Mouse (Mus musculus): Measurements from ENCODE around the gene Nav2. TPM values are rescaled to one million over a fixed set of nuclear protein-coding genes. Genes with fewer than 3 reads are reported as not detected.

Nav2 gene
- polyA plus RNA-seq, 1 experiment from 2014 or later = 5.8 TPM

DNA sequence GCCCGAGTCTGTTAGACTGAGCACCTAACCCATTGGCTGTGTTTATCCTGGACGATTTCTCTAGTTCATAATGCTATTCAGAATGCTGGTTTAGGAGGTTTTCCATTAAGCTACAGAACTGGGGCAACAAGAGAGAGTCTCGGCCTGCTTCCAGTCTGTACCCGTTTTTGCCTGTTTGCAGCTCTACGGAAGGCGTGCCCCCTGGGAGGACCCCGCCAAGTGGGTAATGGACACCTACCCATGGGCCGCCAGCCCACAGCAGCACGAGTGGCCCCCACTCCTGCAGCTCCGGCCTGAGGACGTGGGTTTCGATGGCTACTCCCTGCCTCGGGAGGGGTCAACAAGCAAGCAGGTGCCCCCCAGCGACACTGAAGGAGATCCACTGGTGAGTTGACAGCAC lies 695.7 kb downstream of the Nav2 start:
- no peaks in the 10 kb centered on the region for H3K27me3 ChIP-seq (replicated peaks; ENCODE audit: control insufficient read depth, insufficient read depth, low read length)
- H3K9me3 ChIP-seq (ENCODE audit: control insufficient read depth) = no peaks in the 10 kb centered on the region
- H3K27ac ChIP-seq (ENCODE audit: low read depth, low read length) = no peak overlapping the region
- ATAC-seq = no peak
- H3K4me3 ChIP-seq (ENCODE audit: low read depth, low read length) = no peak overlapping the region
- TF ChIP-seq CTCF (IDR thresholded peaks at IDR 0.05; ENCODE audit: low read depth) = no peak
- H3K4me2 ChIP-seq (replicated peaks; ENCODE audit: low read depth) = no peak overlapping the region
- no peak overlapping the region for H3K9ac ChIP-seq (ENCODE audit: low read depth, low read length)
- 95% methylated on average over 14 of the region's 14 CpGs for WGBS
- H3K36me3 ChIP-seq (ENCODE audit: control insufficient read depth, insufficient read depth) = peaks cover 50% of the 10 kb centered on the region
- H3K4me1 ChIP-seq (replicated peaks; ENCODE audit: control insufficient read depth, insufficient read depth, low read length) = no peaks in the 10 kb centered on the region

- Histone ChIP-seq H3K4me1 (replicated peaks; ENCODE audit: control insufficient read depth, insufficient read depth, low read length) (no peaks in the 10 kb centered on the region), H3K9me3 (ENCODE audit: control insufficient read depth) (no peaks in the 10 kb centered on the region), H3K4me3 (ENCODE audit: low read depth, low read length) (no peak overlapping the region), H3K4me2 (replicated peaks; ENCODE audit: low read depth) (no peak overlapping the region), H3K36me3 (ENCODE audit: control insufficient read depth, insufficient read depth) (peaks cover 41% of the 10 kb centered on the region), H3K27ac (ENCODE audit: low read depth, low read length) (no peak overlapping the region), H3K27me3 (replicated peaks; ENCODE audit: control insufficient read depth, insufficient read depth, low read length) (no peaks in the 10 kb centered on the region), H3K9ac (ENCODE audit: low read depth, low read length) (no peak overlapping the region)
- ATAC-seq = no peak
- WGBS = 90% methylated on average over 15 of the region's 15 CpGs
- TF ChIP-seq CTCF (IDR thresholded peaks at IDR 0.05; ENCODE audit: low read depth) = no peak
These were observed 696.7 kb downstream of the Nav2 start for GRCm38 (mm10) chr7:49604965-49605795.

- ATAC-seq = peak; percentile 31
- no peaks in the 10 kb centered on the region for H3K27me3 ChIP-seq (replicated peaks; ENCODE audit: control insufficient read depth, insufficient read depth, low read length)
- H3K9ac ChIP-seq (ENCODE audit: low read depth, low read length) = no peak overlapping the region
- peak; percentile 79 for TF ChIP-seq CTCF (IDR thresholded peaks at IDR 0.05; ENCODE audit: low read depth)
- WGBS = 6% methylated on average over 6 of the region's 7 CpGs
- no peaks in the 10 kb centered on the region for H3K9me3 ChIP-seq (ENCODE audit: control insufficient read depth)
- no peaks in the 10 kb centered on the region for H3K4me1 ChIP-seq (replicated peaks; ENCODE audit: control insufficient read depth, insufficient read depth, low read length)
- no peaks in the 10 kb centered on the region for H3K36me3 ChIP-seq (ENCODE audit: control insufficient read depth, insufficient read depth)
- H3K4me3 ChIP-seq (ENCODE audit: low read depth, low read length) = no peak overlapping the region
- H3K4me2 ChIP-seq (replicated peaks; ENCODE audit: low read depth) = 0 out of 2 replicates have a peak overlapping the region, but pooled peaks have one; percentile 24
- no peak overlapping the region for H3K27ac ChIP-seq (ENCODE audit: low read depth, low read length)
These were observed 707.8 kb downstream of the Nav2 start for GRCm38 (mm10) chr7:49616258-49616735.

- 75% methylated on average over 4 of the region's 4 CpGs for WGBS
- H3K27me3 ChIP-seq (replicated peaks; ENCODE audit: control insufficient read depth, insufficient read depth, low read length) = no peaks in the 10 kb centered on the region
- no peak for ATAC-seq
- no peaks in the 10 kb centered on the region for H3K4me1 ChIP-seq (replicated peaks; ENCODE audit: control insufficient read depth, insufficient read depth, low read length)
- H3K9me3 ChIP-seq (ENCODE audit: control insufficient read depth) = no peaks in the 10 kb centered on the region
- no peaks in the 10 kb centered on the region for H3K36me3 ChIP-seq (ENCODE audit: control insufficient read depth, insufficient read depth)
- H3K4me2 ChIP-seq (replicated peaks; ENCODE audit: low read depth) = no peak overlapping the region
- no peak overlapping the region for H3K4me3 ChIP-seq (ENCODE audit: low read depth, low read length)
- H3K9ac ChIP-seq (ENCODE audit: low read depth, low read length) = no peak overlapping the region
- TF ChIP-seq CTCF (IDR thresholded peaks at IDR 0.05; ENCODE audit: low read depth) = peak; percentile 17; the same call in 1 of the 2 replicates
- no peak overlapping the region for H3K27ac ChIP-seq (ENCODE audit: low read depth, low read length)
These were observed 708.6 kb downstream of the Nav2 start for GRCm38 (mm10) chr7:49617087-49617486.

GRCm38 (mm10) chr7:49620160-49620559 lies 711.6 kb downstream of the Nav2 start:
- Histone ChIP-seq H3K4me1 (replicated peaks; ENCODE audit: control insufficient read depth, insufficient read depth, low read length) (no peaks in the 10 kb centered on the region), H3K9me3 (ENCODE audit: control insufficient read depth) (no peaks in the 10 kb centered on the region), H3K27me3 (replicated peaks; ENCODE audit: control insufficient read depth, insufficient read depth, low read length) (no peaks in the 10 kb centered on the region), H3K27ac (ENCODE audit: low read depth, low read length) (no peak overlapping the region), H3K4me3 (ENCODE audit: low read depth, low read length) (no peak overlapping the region), H3K36me3 (ENCODE audit: control insufficient read depth, insufficient read depth) (no peaks in the 10 kb centered on the region), H3K4me2 (replicated peaks; ENCODE audit: low read depth) (no peak overlapping the region), H3K9ac (ENCODE audit: low read depth, low read length) (no peak overlapping the region)
- WGBS = 92% methylated on average over 1 of the region's 1 CpGs
- ATAC-seq = no peak
- no peak for TF ChIP-seq CTCF (IDR thresholded peaks at IDR 0.05; ENCODE audit: low read depth)

DNA sequence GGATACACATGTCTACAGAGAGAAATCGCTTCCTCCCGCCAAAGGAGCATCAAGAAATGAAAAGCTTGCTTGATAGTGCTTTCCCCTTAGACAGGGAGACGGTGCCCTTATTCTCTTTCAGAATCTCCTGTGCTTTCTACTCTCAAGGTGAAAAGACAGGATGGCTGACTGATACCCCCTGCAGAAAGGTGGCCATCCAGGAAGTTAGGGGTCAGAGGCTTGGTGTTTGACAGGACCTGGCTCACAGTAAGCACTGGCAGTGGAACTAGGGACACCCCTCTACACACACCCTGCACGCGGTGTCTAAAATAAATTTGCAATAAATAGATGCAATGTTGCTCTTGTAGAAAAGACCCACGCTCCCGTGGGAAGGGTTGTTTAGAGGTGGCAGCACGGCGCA lies 723.4 kb downstream of the Nav2 start:
- Histone ChIP-seq H3K9me3 (ENCODE audit: control insufficient read depth) (no peaks in the 10 kb centered on the region), H3K4me2 (replicated peaks; ENCODE audit: low read depth) (no peak overlapping the region), H3K36me3 (ENCODE audit: control insufficient read depth, insufficient read depth) (no peaks in the 10 kb centered on the region), H3K4me3 (ENCODE audit: low read depth, low read length) (0 out of 2 replicates have a peak overlapping the region, but pooled peaks have one; percentile 3), H3K9ac (ENCODE audit: low read depth, low read length) (no peak overlapping the region), H3K27me3 (replicated peaks; ENCODE audit: control insufficient read depth, insufficient read depth, low read length) (peaks cover 72% of the 10 kb centered on the region), H3K4me1 (replicated peaks; ENCODE audit: control insufficient read depth, insufficient read depth, low read length) (no peaks in the 10 kb centered on the region), H3K27ac (ENCODE audit: low read depth, low read length) (no peak overlapping the region)
- ATAC-seq = no peak
- 19% methylated on average over 9 of the region's 9 CpGs for WGBS
- no peak for TF ChIP-seq CTCF (IDR thresholded peaks at IDR 0.05; ENCODE audit: low read depth)

Data from intestine, postnatal 0 days (tissue).